Mouse (Mus musculus) neural tube, postnatal 0 days (tissue): ENCODE data around the gene Vipr1. TPM values are rescaled to one million over a fixed set of nuclear protein-coding genes. Genes with fewer than 3 reads are reported as not detected.

ENCODE experiments used
- polyA plus RNA-seq: library from polyadenylated mRNA; unstranded; fragments of >200 nt; fragmentation: Nextera tagmentation; extraction: Ambion mirVana; gene quantifications from 2 replicates; pipeline ENCODE4 v1.2.1, GENCODE M21; 2015

Vipr1 gene
- polyA plus RNA-seq = 0.40 and 0.57 TPM in 2 replicates

GRCm38 (mm10) chr9:121642401-121643181 lies at the start of gene Vipr1:
TSS of gene Vipr1 (plus strand) at chr9:121642716.

GRCm38 (mm10) chr9:121642001-121642400 lies 515 bp upstream of the Vipr1 start, which contains the start of gene Lyzl4:
TSS of gene Lyzl4 (minus strand) at chr9:121642096.

GRCm38 (mm10) chr9:121704646-121705625 lies 62.4 kb downstream of the Vipr1 start, which contains the start of gene Sec22c:
TSS of gene Sec22c (minus strand) at chr9:121705490.

GRCm38 (mm10) chr9:121709898-121710583 lies 67.5 kb downstream of the Vipr1 start, which contains the start of gene Ss18l2:
TSS of gene Ss18l2 (plus strand) at chr9:121710329.

DNA sequence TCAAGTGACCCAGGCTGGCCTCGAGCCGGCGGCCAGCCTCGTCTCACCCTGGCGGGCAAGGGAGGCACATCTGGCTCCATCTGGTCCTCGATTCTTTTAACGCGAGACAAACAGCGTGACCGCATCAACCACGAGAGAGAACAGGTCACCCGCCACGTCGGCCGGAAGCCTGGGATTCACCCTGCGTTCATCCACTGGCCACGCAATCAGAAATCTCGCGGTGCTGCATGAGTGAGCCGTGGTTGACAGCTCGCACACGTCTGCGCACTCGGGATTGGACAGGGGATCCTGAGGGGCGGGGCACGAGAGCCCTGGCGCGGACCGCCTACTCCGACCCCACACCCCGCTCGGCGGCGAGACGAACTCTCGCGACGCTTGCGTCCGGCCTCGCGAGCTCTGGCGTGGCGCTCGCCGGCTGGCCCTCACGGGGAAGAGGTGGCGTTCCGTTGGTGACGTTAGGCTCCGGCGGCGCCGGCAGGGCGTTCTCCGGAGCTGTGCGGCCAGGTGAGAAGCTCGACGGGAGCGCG lies 76.3 kb downstream of the Vipr1 start, which contains the start of gene Nktr:
Gene Nktr, plus strand, starts transcription at position 378 of the 527 bp plus-strand sequence.

Other genes starting within 250 kb of the Vipr1 start
- 149 and 150 TPM in 2 replicates for gene Cck, start 147.0 kb upstream of the Vipr1 start, polyA plus RNA-seq
- 0.39 and 0.43 TPM in 2 replicates for gene Lyzl4, start 620 bp upstream of the Vipr1 start, polyA plus RNA-seq
- 18.5 and 21.0 TPM in 2 replicates for gene Sec22c, start 62.8 kb downstream of the Vipr1 start, polyA plus RNA-seq
- gene Ss18l2, start 67.6 kb downstream of the Vipr1 start, polyA plus RNA-seq = 239 and 284 TPM in 2 replicates
- 41.3 and 45.5 TPM in 2 replicates for gene Nktr, start 76.5 kb downstream of the Vipr1 start, polyA plus RNA-seq
- gene Zfp651, start 116.6 kb downstream of the Vipr1 start, polyA plus RNA-seq = 26.6 and 31.7 TPM in 2 replicates
- gene Klhl40, start 134.9 kb downstream of the Vipr1 start, polyA plus RNA-seq = 2.6 and 2.7 TPM in 2 replicates
- gene Hhatl, start 149.8 kb downstream of the Vipr1 start, polyA plus RNA-seq = 1.1 and 1.4 TPM in 2 replicates
- gene Ccdc13, start 196.7 kb downstream of the Vipr1 start, polyA plus RNA-seq = 4.6 and 6.6 TPM in 2 replicates
- 181 and 188 TPM in 2 replicates for gene Higd1a, start 215.6 kb downstream of the Vipr1 start, polyA plus RNA-seq